Mouse (Mus musculus): ENCODE measurements around the gene Iqschfp.

GRCm38 (mm10) chr3:68187471-68187870 lies 295.4 kb downstream of the Iqschfp start:
- TF ChIP-seq POLR2A (IDR thresholded peaks at IDR 0.05; ENCODE audit: borderline replicate concordance, control insufficient read depth, low read depth, low read length) = no peak
- no peak for TF ChIP-seq CTCF (IDR thresholded peaks at IDR 0.05; ENCODE audit: control insufficient read depth, insufficient read depth, low read length)
